Mouse (Mus musculus): ENCODE results near the gene Iqcc. TPM values are rescaled to one million over a fixed set of nuclear protein-coding genes. Genes with fewer than 3 reads are reported as not detected.

Gene Iqcc
- polyA plus RNA-seq, 1 experiment from 2014 or later: 31.3 TPM

GRCm38 (mm10) chr4:129640101-129640637, 21.3 kb upstream of the Iqcc start:
- Histone ChIP-seq H3K4me3 (replicated peaks; ENCODE audit: low read length) (peak overlapping the region; percentile 46), H3K27me3 (ENCODE audit: control insufficient read depth, insufficient read depth, low read length) (no peaks in the 10 kb centered on the region), H3K4me1 (replicated peaks; ENCODE audit: control insufficient read depth, insufficient read depth, low read length) (peaks cover 20% of the 10 kb centered on the region), H3K9me3 (ENCODE audit: control insufficient read depth, low read length) (no peaks in the 10 kb centered on the region), H3K36me3 (replicated peaks; ENCODE audit: control insufficient read depth, insufficient read depth) (peaks cover 49% of the 10 kb centered on the region), H3K9ac (peak overlapping the region; percentile 82), H3K27ac (peak overlapping the region; percentile 92), H3K4me2 (replicated peaks) (peak overlapping the region; percentile 95)
- DNase-seq (ENCODE audit: low spot score) (no peak), ATAC-seq (ENCODE audit: low FRiP score) (no peak)
- 1% methylated on average over 17 of the region's 17 CpGs for WGBS

- DNase-seq (ENCODE audit: low spot score) (no peak), ATAC-seq (ENCODE audit: low FRiP score) (no peak)
- H3K9ac ChIP-seq: peak overlapping the region; percentile 82
- H3K9me3 ChIP-seq (ENCODE audit: control insufficient read depth, low read length): no peaks in the 10 kb centered on the region
- H3K4me3 ChIP-seq (replicated peaks; ENCODE audit: low read length): peak overlapping the region; percentile 46
- H3K36me3 ChIP-seq (replicated peaks; ENCODE audit: control insufficient read depth, insufficient read depth): peaks cover 49% of the 10 kb centered on the region
- no peak overlapping the region for H3K27ac ChIP-seq
- peak overlapping the region; percentile 95 for H3K4me2 ChIP-seq (replicated peaks)
- no peaks in the 10 kb centered on the region for H3K27me3 ChIP-seq (ENCODE audit: control insufficient read depth, insufficient read depth, low read length)
- H3K4me1 ChIP-seq (replicated peaks; ENCODE audit: control insufficient read depth, insufficient read depth, low read length): peaks cover 20% of the 10 kb centered on the region
- 85% methylated on average over 15 of the region's 15 CpGs for WGBS
These were observed 20.3 kb upstream of the Iqcc start for GRCm38 (mm10) chr4:129639221-129639620.

- Histone ChIP-seq H3K4me3 (replicated peaks; ENCODE audit: low read length) (no peak overlapping the region), H3K36me3 (replicated peaks; ENCODE audit: control insufficient read depth, insufficient read depth) (peaks cover 98% of the 10 kb centered on the region), H3K4me1 (replicated peaks; ENCODE audit: control insufficient read depth, insufficient read depth, low read length) (peaks cover 9% of the 10 kb centered on the region; the same call in 1 of the 2 replicates), H3K9ac (no peak overlapping the region), H3K27me3 (ENCODE audit: control insufficient read depth, insufficient read depth, low read length) (no peaks in the 10 kb centered on the region), H3K4me2 (replicated peaks) (no peak overlapping the region), H3K27ac (no peak overlapping the region), H3K9me3 (ENCODE audit: control insufficient read depth, low read length) (no peaks in the 10 kb centered on the region)
- WGBS: 96% methylated on average over 6 of the region's 6 CpGs
- no peak for ATAC-seq (ENCODE audit: low FRiP score)
- DNase-seq (ENCODE audit: low spot score): no peak
These were observed 15.0 kb upstream of the Iqcc start for GRCm38 (mm10) chr4:129633852-129634251.

GRCm38 (mm10) chr4:129631867-129632266, 13.0 kb upstream of the Iqcc start:
- no peak overlapping the region for H3K4me3 ChIP-seq (replicated peaks; ENCODE audit: low read length)

GRCm38 (mm10) chr4:129630944-129631343, 12.0 kb upstream of the Iqcc start:
- Histone ChIP-seq H3K36me3 (replicated peaks; ENCODE audit: control insufficient read depth, insufficient read depth) (peaks cover 100% of the 10 kb centered on the region), H3K9me3 (ENCODE audit: control insufficient read depth, low read length) (no peaks in the 10 kb centered on the region), H3K4me1 (replicated peaks; ENCODE audit: control insufficient read depth, insufficient read depth, low read length) (no peaks in the 10 kb centered on the region), H3K9ac (no peak overlapping the region), H3K4me2 (replicated peaks) (no peak overlapping the region), H3K4me3 (replicated peaks; ENCODE audit: low read length) (no peak overlapping the region), H3K27ac (no peak overlapping the region), H3K27me3 (ENCODE audit: control insufficient read depth, insufficient read depth, low read length) (no peaks in the 10 kb centered on the region)
- 66% methylated on average over 4 of the region's 4 CpGs for WGBS
- no peak for DNase-seq (ENCODE audit: low spot score)
- ATAC-seq (ENCODE audit: low FRiP score): no peak

More at GRCm38 (mm10) chr4:129631867-129632266, 13.0 kb upstream of the Iqcc start:
- no peaks in the 10 kb centered on the region for H3K27me3 ChIP-seq (ENCODE audit: control insufficient read depth, insufficient read depth, low read length)
- no peaks in the 10 kb centered on the region for H3K9me3 ChIP-seq (ENCODE audit: control insufficient read depth, low read length)
- no peak overlapping the region for H3K9ac ChIP-seq
- DNase-seq (ENCODE audit: low spot score) (no peak), ATAC-seq (ENCODE audit: low FRiP score) (no peak)
- H3K4me1 ChIP-seq (replicated peaks; ENCODE audit: control insufficient read depth, insufficient read depth, low read length): no peaks in the 10 kb centered on the region
- 94% methylated on average over 12 of the region's 12 CpGs for WGBS
- H3K27ac ChIP-seq: no peak overlapping the region
- H3K36me3 ChIP-seq (replicated peaks; ENCODE audit: control insufficient read depth, insufficient read depth): peaks cover 100% of the 10 kb centered on the region
- no peak overlapping the region for H3K4me2 ChIP-seq (replicated peaks)

GRCm38 (mm10) chr4:129626035-129626434, 7.1 kb upstream of the Iqcc start:
- H3K9me3 ChIP-seq (ENCODE audit: control insufficient read depth, low read length): no peaks in the 10 kb centered on the region
- no peaks in the 10 kb centered on the region for H3K27me3 ChIP-seq (ENCODE audit: control insufficient read depth, insufficient read depth, low read length)
- no peak overlapping the region for H3K9ac ChIP-seq
- no peak overlapping the region for H3K4me3 ChIP-seq (replicated peaks; ENCODE audit: low read length)
- peaks cover 52% of the 10 kb centered on the region for H3K36me3 ChIP-seq (replicated peaks; ENCODE audit: control insufficient read depth, insufficient read depth)
- peaks cover 32% of the 10 kb centered on the region for H3K4me1 ChIP-seq (replicated peaks; ENCODE audit: control insufficient read depth, insufficient read depth, low read length)
- ATAC-seq (ENCODE audit: low FRiP score) (no peak), DNase-seq (ENCODE audit: low spot score) (no peak)
- H3K27ac ChIP-seq: no peak overlapping the region
- WGBS: 73% methylated on average over 6 of the region's 6 CpGs
- no peak overlapping the region for H3K4me2 ChIP-seq (replicated peaks)

- no peak overlapping the region; the same call in 1 of the 2 replicates for H3K4me3 ChIP-seq (replicated peaks; ENCODE audit: low read length)
- 46% methylated on average over 4 of the region's 4 CpGs for WGBS
- ATAC-seq (ENCODE audit: low FRiP score): no peak
These were observed 6.6 kb upstream of the Iqcc start for GRCm38 (mm10) chr4:129625496-129625895.

GRCm38 (mm10) chr4:129625029-129625370, 6.1 kb upstream of the Iqcc start:
- DNase-seq (ENCODE audit: low spot score) (peak; percentile 65), ATAC-seq (ENCODE audit: low FRiP score) (no peak)
- Histone ChIP-seq H3K9ac (peak overlapping the region; percentile 48), H3K27me3 (ENCODE audit: control insufficient read depth, insufficient read depth, low read length) (no peaks in the 10 kb centered on the region), H3K4me1 (replicated peaks; ENCODE audit: control insufficient read depth, insufficient read depth, low read length) (peaks cover 32% of the 10 kb centered on the region), H3K27ac (peak overlapping the region; percentile 94), H3K4me2 (replicated peaks) (peak overlapping the region; percentile 82), H3K4me3 (replicated peaks; ENCODE audit: low read length) (peak overlapping the region; percentile 49), H3K36me3 (replicated peaks; ENCODE audit: control insufficient read depth, insufficient read depth) (peaks cover 42% of the 10 kb centered on the region), H3K9me3 (ENCODE audit: control insufficient read depth, low read length) (no peaks in the 10 kb centered on the region)
- 0% methylated on average over 6 of the region's 6 CpGs for WGBS

More at GRCm38 (mm10) chr4:129625496-129625895, 6.6 kb upstream of the Iqcc start:
- peak overlapping the region; percentile 82 for H3K4me2 ChIP-seq (replicated peaks)
- peaks cover 47% of the 10 kb centered on the region for H3K36me3 ChIP-seq (replicated peaks; ENCODE audit: control insufficient read depth, insufficient read depth)
- peak overlapping the region; percentile 48 for H3K9ac ChIP-seq
- H3K27me3 ChIP-seq (ENCODE audit: control insufficient read depth, insufficient read depth, low read length): no peaks in the 10 kb centered on the region
- H3K27ac ChIP-seq: peak overlapping the region; percentile 94
- no peaks in the 10 kb centered on the region for H3K9me3 ChIP-seq (ENCODE audit: control insufficient read depth, low read length)
- peaks cover 32% of the 10 kb centered on the region for H3K4me1 ChIP-seq (replicated peaks; ENCODE audit: control insufficient read depth, insufficient read depth, low read length)
- DNase-seq (ENCODE audit: low spot score): no peak

GRCm38 (mm10) chr4:129624281-129625028, 5.6 kb upstream of the Iqcc start:
- H3K9me3 ChIP-seq (ENCODE audit: control insufficient read depth, low read length): no peaks in the 10 kb centered on the region
- DNase-seq (ENCODE audit: low spot score): peak; percentile 84
- peak overlapping the region; percentile 94 for H3K27ac ChIP-seq
- H3K4me2 ChIP-seq (replicated peaks): peak overlapping the region; percentile 82
- peak overlapping the region; percentile 49 for H3K4me3 ChIP-seq (replicated peaks; ENCODE audit: low read length)
- under 1% methylated on average over 18 of the region's 18 CpGs for WGBS
- peaks cover 36% of the 10 kb centered on the region for H3K36me3 ChIP-seq (replicated peaks; ENCODE audit: control insufficient read depth, insufficient read depth)
- H3K9ac ChIP-seq: peak overlapping the region; percentile 66
- peaks cover 32% of the 10 kb centered on the region for H3K4me1 ChIP-seq (replicated peaks; ENCODE audit: control insufficient read depth, insufficient read depth, low read length)
- H3K27me3 ChIP-seq (ENCODE audit: control insufficient read depth, insufficient read depth, low read length): no peaks in the 10 kb centered on the region
- peak; percentile 93 for ATAC-seq (ENCODE audit: low FRiP score)

All from hindbrain, embryonic 14.5 days (tissue).